Mouse (Mus musculus): ENCODE measurements around the gene Zfyve27.

Gene Zfyve27

GRCm38 (mm10) chr19:42177461-42177860 lies 13.7 kb downstream of the Zfyve27 start:
- no peak for DNase-seq (ENCODE audit: low spot score in 2 of 2)

- DNase-seq (ENCODE audit: low spot score in 2 of 2) = no peak
Measured at GRCm38 (mm10) chr19:42179356-42179755, 15.6 kb downstream of the Zfyve27 start.

GRCm38 (mm10) chr19:42182673-42183072 lies 18.9 kb downstream of the Zfyve27 start:
- DNase-seq (ENCODE audit: low spot score in 2 of 2) = no peak

GRCm38 (mm10) chr19:42189735-42190134 lies 26.0 kb downstream of the Zfyve27 start:
- DNase-seq (ENCODE audit: low spot score in 2 of 2) = no peak

- DNase-seq (ENCODE audit: low spot score in 2 of 2) = peak in 1 of 2 experiments; percentile 44
Measured at GRCm38 (mm10) chr19:42190494-42190893, 26.7 kb downstream of the Zfyve27 start.

GRCm38 (mm10) chr19:42193311-42193710 lies 29.6 kb downstream of the Zfyve27 start:
- DNase-seq (ENCODE audit: low spot score in 2 of 2) = no peak

- no peak for DNase-seq (ENCODE audit: low spot score in 2 of 2)
Measured at GRCm38 (mm10) chr19:42196378-42196777, 32.6 kb downstream of the Zfyve27 start.

- DNase-seq (ENCODE audit: low spot score in 2 of 2) = no peak
Measured at GRCm38 (mm10) chr19:42197066-42197465, 33.3 kb downstream of the Zfyve27 start.

- DNase-seq (ENCODE audit: low spot score in 2 of 2) = no peak
Measured at GRCm38 (mm10) chr19:42198026-42198425, 34.3 kb downstream of the Zfyve27 start.

- no peak for DNase-seq (ENCODE audit: low spot score in 2 of 2)
Measured at GRCm38 (mm10) chr19:42201696-42202381, 38.1 kb downstream of the Zfyve27 start, which contains the start of gene Sfrp5. Gene Sfrp5, minus strand, starts transcription at chr19:42202252.

- DNase-seq (ENCODE audit: low spot score in 2 of 2) = no peak
Measured at GRCm38 (mm10) chr19:42202467-42202866, 38.7 kb downstream of the Zfyve27 start.

GRCm38 (mm10) chr19:42204306-42204705 lies 40.6 kb downstream of the Zfyve27 start:
- no peak for DNase-seq (ENCODE audit: low spot score in 2 of 2)

GRCm38 (mm10) chr19:42205201-42205600 lies 41.5 kb downstream of the Zfyve27 start:
- DNase-seq (ENCODE audit: low spot score in 2 of 2) = no peak

GRCm38 (mm10) chr19:42209485-42209884 lies 45.7 kb downstream of the Zfyve27 start:
- no peak for DNase-seq (ENCODE audit: low spot score in 2 of 2)

GRCm38 (mm10) chr19:42209976-42210375 lies 46.2 kb downstream of the Zfyve27 start:
- DNase-seq (ENCODE audit: low spot score in 2 of 2) = no peak

- no peak for DNase-seq (ENCODE audit: low spot score in 2 of 2)
Measured at GRCm38 (mm10) chr19:42211936-42212335, 48.2 kb downstream of the Zfyve27 start.

GRCm38 (mm10) chr19:42214601-42215000 lies 50.9 kb downstream of the Zfyve27 start:
- DNase-seq (ENCODE audit: low spot score in 2 of 2) = no peak

- DNase-seq (ENCODE audit: low spot score in 2 of 2) = no peak
Measured at GRCm38 (mm10) chr19:42216699-42217373, 53.1 kb downstream of the Zfyve27 start.

GRCm38 (mm10) chr19:42217374-42217763 lies 53.6 kb downstream of the Zfyve27 start:
- no peak for DNase-seq (ENCODE audit: low spot score in 2 of 2)

GRCm38 (mm10) chr19:42226451-42226850 lies 62.7 kb downstream of the Zfyve27 start:
- DNase-seq (ENCODE audit: low spot score in 2 of 2) = no peak

- DNase-seq (ENCODE audit: low spot score in 2 of 2) = no peak
Measured at GRCm38 (mm10) chr19:42229499-42230287, 65.9 kb downstream of the Zfyve27 start.

GRCm38 (mm10) chr19:42230288-42230568 lies 66.5 kb downstream of the Zfyve27 start:
- no peak for DNase-seq (ENCODE audit: low spot score in 2 of 2)

- no peak for DNase-seq (ENCODE audit: low spot score in 2 of 2)
Measured at GRCm38 (mm10) chr19:42230986-42231385, 67.2 kb downstream of the Zfyve27 start.

All from spleen, postnatal 14 days (tissue).